Mouse (Mus musculus) megakaryocyte, embryonic 14.5 days (primary cell): Measurements from ENCODE around the gene Mgat4c.

Source experiments
- FLI1 ChIP-seq: IDR thresholded peaks from 2 replicates; pipeline ENCODE4 v1.6.1; 2012; ENCODE audit warnings: low read length, inconsistent platforms, mixed read lengths
- GATA1 ChIP-seq: IDR thresholded peaks from 3 replicates; pipeline ENCODE4 v1.6.1; 2012; ENCODE audit warnings: mixed read lengths, low read length, inconsistent platforms, borderline replicate concordance

DNA sequence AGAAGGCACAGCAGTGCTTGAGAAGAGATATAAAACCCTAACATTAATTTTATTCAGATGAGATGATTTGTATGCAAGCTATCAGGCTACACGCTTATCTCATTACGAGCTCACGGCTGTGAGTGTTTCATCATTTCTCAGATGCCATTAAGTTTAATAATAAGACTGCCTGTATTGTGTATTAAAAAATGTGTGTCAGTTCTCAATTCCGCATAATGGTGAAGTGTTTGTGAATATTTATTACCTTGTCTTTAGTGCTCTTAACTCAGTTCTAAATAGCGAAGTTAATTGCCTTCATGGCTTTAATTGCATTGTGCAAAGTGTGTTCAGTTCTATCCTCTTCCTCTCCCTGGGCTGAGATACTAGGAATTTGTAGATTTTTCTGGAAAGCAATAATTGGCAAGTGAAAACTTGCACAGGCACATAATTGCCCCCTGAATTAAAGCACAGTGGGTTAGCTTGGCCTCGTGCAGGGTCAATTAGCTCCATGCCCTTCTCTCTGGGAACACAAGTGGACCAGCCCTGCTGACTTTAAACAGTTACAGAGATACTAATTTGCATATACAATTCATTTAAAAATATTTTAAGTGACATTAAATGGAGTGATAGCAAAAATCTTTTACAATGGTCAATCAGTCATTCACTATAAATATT is 557.4 kb downstream of the Mgat4c start:
- no peak for TF ChIP-seq GATA1
- no peak for TF ChIP-seq FLI1
